Mouse (Mus musculus) embryonic facial prominence, embryonic 12.5 days (tissue): ENCODE measurements around the gene H2-K1. TPM values are rescaled to one million over a fixed set of nuclear protein-coding genes. Genes with fewer than 3 reads are reported as not detected.

Experiments
- ATAC-seq: fragments of 200-750 bp; cut with Nextera tagmentation; 2 replicates; pipeline ENCODE4 v1.8.0; 2017; ENCODE audit not compliant: insufficient number of reproducible peaks, insufficient read depth, low FRiP score, low TSS enrichment
- H3K27ac ChIP-seq: fragments of 300-500 bp; sonication (generic); 2 replicates; pipeline ENCODE4 v1.5.1; 2016; ENCODE audit warnings: mild to moderate bottlenecking
- H3K27me3 ChIP-seq: fragments of 300-500 bp; sonication (generic); 2 replicates; pipeline ENCODE4 v1.6.1; 2016; ENCODE audit warnings: mild to moderate bottlenecking, moderate library complexity
- H3K36me3 ChIP-seq: fragments of 300-500 bp; sonication (generic); 2 replicates; pipeline ENCODE4 v1.6.1; 2016; ENCODE audit warnings: mild to moderate bottlenecking
- H3K4me1 ChIP-seq: fragments of 300-500 bp; sonication (generic); 2 replicates; pipeline ENCODE4 v1.6.1; 2016
- H3K4me2 ChIP-seq: fragments of 300-500 bp; sonication (generic); replicated peaks from 2 replicates; pipeline ENCODE4 v1.6.1; 2016; ENCODE audit warnings: mild to moderate bottlenecking, moderate library complexity
- H3K4me3 ChIP-seq: fragments of 300-500 bp; sonication (generic); 2 replicates; pipeline ENCODE4 v1.5.1; 2016; ENCODE audit warnings: mild to moderate bottlenecking
- H3K9ac ChIP-seq: fragments of 300-500 bp; sonication (generic); 2 replicates; pipeline ENCODE4 v1.6.1; 2016; ENCODE audit warnings: mild to moderate bottlenecking, moderate library complexity
- H3K9me3 ChIP-seq: fragments of 300-500 bp; sonication (generic); 2 replicates; pipeline ENCODE4 v1.6.1; 2016; ENCODE audit warnings: mild to moderate bottlenecking, moderate library complexity
- WGBS: fragments of 180-500 bp; shearing (Covaris S2); methylation state at CpG from one replicate; pipeline ENCODE4 v1.1.7; 2016; 5-methylcytosine and 5-hydroxymethylcytosine counted together
- polyA plus RNA-seq: library from polyadenylated mRNA; unstranded; fragments of >200 nt; fragmentation: Nextera tagmentation; extraction: Ambion mirVana; gene quantifications from 2 replicates; pipeline ENCODE4 v1.2.1, GENCODE M21; 2016

H2-K1 gene
- polyA plus RNA-seq, 1 experiment from 2014 or later, result 8.0 TPM

- no peaks in the 10 kb centered on the region for H3K27me3 ChIP-seq
- peak overlapping the region; percentile 70 for H3K4me3 ChIP-seq
- no peaks in the 10 kb centered on the region for H3K9me3 ChIP-seq
- H3K27ac ChIP-seq, result no peak overlapping the region
- peaks cover 62% of the 10 kb centered on the region for H3K4me1 ChIP-seq
- H3K4me2 ChIP-seq, result peak overlapping the region; percentile 94
- ATAC-seq, result no peak
- WGBS, result 7% methylated on average over 7 of the region's 7 CpGs
- H3K36me3 ChIP-seq, result peaks cover 48% of the 10 kb centered on the region
- peak overlapping the region; percentile 24; the same call in 1 of the 2 replicates for H3K9ac ChIP-seq
Observed at GRCm38 (mm10) chr17:34025756-34026151, 25.6 kb upstream of the H2-K1 start.

DNA sequence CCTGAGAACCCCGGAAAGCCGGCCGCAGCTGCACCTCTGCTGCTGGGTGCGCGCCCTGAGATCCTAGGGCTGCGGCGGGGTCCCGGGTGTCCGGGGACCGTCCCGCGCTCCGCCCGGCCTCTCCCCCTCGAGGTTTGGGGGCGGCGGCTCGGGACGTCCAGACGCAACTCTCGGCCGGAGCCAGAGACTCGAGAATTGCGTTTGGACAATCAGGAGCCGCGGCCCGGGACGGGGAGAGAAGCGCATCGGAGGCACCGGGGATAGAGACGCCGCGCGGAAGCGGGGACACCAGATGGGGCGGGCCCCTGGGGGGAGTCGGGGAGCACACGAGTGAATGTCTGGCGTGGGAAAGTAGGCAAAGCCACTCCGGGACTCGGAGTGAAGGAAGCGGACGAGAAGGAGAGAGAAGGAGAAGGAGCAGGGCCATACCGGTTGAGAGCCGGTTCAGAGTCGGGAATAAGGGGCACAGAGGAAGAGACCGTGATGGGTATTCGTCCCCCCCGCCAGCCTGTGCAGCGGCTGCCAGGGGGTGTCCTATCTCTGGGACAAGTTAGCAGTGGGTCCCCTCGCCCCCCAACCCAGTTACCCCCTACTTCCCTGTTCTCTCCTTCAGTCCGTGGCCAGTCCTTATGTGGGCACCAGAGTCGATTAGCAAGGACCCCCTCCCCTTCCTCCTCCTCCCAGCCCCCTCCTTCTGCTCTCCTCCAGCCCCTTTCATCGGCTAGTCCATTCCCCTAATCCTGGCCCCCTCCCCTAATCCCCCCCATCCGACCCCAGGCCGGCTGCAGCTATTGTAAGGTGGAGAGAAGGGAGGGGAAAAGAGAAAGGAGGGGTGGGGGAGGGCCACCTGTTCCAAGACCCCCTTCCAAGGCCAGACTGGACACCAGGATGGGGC lies 25.0 kb upstream of the H2-K1 start:
- H3K4me1 ChIP-seq, result peaks cover 56% of the 10 kb centered on the region
- peak overlapping the region; percentile 94 for H3K27ac ChIP-seq
- peak overlapping the region; percentile 94 for H3K9ac ChIP-seq
- no peaks in the 10 kb centered on the region for H3K27me3 ChIP-seq
- peak overlapping the region; percentile 94 for H3K4me2 ChIP-seq
- no peak for ATAC-seq
- H3K36me3 ChIP-seq, result peaks cover 49% of the 10 kb centered on the region
- H3K9me3 ChIP-seq, result peaks cover under 1% of the 10 kb centered on the region; the same call in 1 of the 2 replicates
- WGBS, result under 1% methylated on average over 56 of the region's 57 CpGs
- peak overlapping the region; percentile 70 for H3K4me3 ChIP-seq

DNA sequence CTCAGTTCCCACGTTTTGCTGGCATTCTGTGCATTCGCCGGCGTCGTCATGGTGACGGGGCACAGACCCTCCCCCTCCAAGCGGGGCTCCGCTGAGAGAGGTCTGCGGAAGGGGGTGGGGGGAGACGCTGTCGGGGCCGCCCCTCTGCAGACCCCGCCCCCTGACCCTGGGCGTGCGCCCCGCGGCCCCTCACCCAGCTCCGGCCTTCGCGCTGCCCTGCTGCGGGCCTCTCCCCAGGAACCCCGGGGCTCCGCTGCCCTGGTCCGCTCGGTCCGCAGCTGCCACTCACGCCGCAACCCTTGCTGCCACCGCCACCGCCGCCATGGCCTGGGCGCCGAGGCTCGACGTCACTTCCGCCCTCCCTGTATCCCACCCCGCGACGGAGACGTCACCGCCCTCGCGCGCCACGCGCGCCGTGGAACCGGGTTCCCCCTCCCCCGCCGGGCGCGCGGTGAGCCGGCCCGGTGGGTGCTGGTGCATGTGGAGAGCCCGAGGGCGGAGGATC lies 24.2 kb upstream of the H2-K1 start, which contains the start of gene Ring1:
Gene Ring1 (minus strand): TSS at position 364 of the 505 bp plus-strand sequence.
- peak within 1 kb of the TSS; percentile 94 for H3K27ac ChIP-seq
- H3K4me3 ChIP-seq, result peak within 1 kb of the TSS; percentile 70
- H3K4me1 ChIP-seq, result peaks cover 48% of the 10 kb centered on the region
- peaks cover 8% of the 10 kb centered on the region for H3K9me3 ChIP-seq
- peaks cover 41% of the 10 kb centered on the region for H3K36me3 ChIP-seq
- peak; percentile 39; the same call in 1 of the 2 replicates for ATAC-seq
- 1% methylated on average over 48 of the region's 58 CpGs for WGBS
- H3K27me3 ChIP-seq, result no peaks in the 10 kb centered on the region
- peak within 1 kb of the TSS; percentile 94 for H3K4me2 ChIP-seq
- peak within 1 kb of the TSS; percentile 94 for H3K9ac ChIP-seq

DNA sequence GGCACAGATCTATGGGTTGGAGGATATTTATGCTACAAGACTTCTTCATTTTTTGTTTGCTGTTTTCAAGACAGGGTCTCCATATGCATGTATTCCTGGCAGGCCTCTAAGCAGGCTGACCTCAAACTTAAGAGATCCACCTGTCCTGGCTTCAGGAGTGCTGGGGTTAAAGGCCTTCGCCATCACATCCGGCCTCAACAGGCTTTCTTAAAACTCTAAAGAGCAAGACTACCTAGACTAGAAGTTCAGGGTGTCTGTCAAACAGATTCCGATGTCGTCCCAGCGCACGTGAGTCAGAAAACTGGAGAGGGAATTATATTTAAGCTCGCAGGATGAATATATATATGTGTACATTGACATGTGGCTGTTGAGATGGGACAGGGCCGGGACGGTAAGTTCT lies 23.5 kb upstream of the H2-K1 start:
- H3K9ac ChIP-seq, result peak overlapping the region; percentile 94
- H3K4me3 ChIP-seq, result peak overlapping the region; percentile 70
- no peaks in the 10 kb centered on the region for H3K27me3 ChIP-seq
- peaks cover 34% of the 10 kb centered on the region for H3K36me3 ChIP-seq
- peaks cover 42% of the 10 kb centered on the region for H3K4me1 ChIP-seq
- ATAC-seq, result no peak
- WGBS, result 69% methylated on average over 9 of the region's 9 CpGs
- no peak overlapping the region for H3K27ac ChIP-seq
- peak overlapping the region; percentile 94 for H3K4me2 ChIP-seq
- H3K9me3 ChIP-seq, result peaks cover 12% of the 10 kb centered on the region

DNA sequence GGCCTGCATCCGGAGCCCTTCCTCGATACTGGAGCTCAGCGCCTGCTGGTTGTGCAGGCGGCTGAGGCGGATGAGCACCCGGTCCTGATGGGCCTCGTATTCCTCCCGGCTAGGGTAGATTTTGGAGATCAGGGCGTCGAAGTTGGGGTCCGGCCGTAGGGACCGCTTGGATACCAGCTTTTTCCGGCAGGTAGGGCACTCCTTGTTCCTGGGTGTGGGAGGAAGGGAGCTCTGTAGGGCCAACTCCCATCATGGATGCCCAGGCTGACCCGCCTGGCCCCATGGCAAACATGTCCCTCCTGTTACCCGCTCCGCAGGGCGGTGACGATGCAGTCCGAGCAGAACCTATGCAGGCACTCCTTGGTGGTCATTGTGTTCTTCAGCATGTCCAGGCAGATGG lies 22.8 kb upstream of the H2-K1 start:
- H3K36me3 ChIP-seq, result peaks cover 28% of the 10 kb centered on the region
- H3K27ac ChIP-seq, result no peak overlapping the region
- no peak overlapping the region for H3K4me2 ChIP-seq
- no peak for ATAC-seq
- H3K4me3 ChIP-seq, result 0 out of 2 replicates have a peak overlapping the region, but pooled peaks have one; percentile 70
- no peaks in the 10 kb centered on the region for H3K27me3 ChIP-seq
- H3K4me1 ChIP-seq, result peaks cover 35% of the 10 kb centered on the region
- no peak overlapping the region for H3K9ac ChIP-seq
- peaks cover 12% of the 10 kb centered on the region for H3K9me3 ChIP-seq
- 93% methylated on average over 20 of the region's 20 CpGs for WGBS

- Histone ChIP-seq H3K36me3 (peaks cover 27% of the 10 kb centered on the region), H3K4me2 (no peak overlapping the region), H3K9ac (no peak overlapping the region), H3K4me3 (no peak overlapping the region), H3K27me3 (no peaks in the 10 kb centered on the region), H3K4me1 (peaks cover 31% of the 10 kb centered on the region), H3K9me3 (peaks cover 12% of the 10 kb centered on the region), H3K27ac (no peak overlapping the region)
- 94% methylated on average over 11 of the region's 14 CpGs for WGBS
- ATAC-seq, result no peak
Observed at GRCm38 (mm10) chr17:34022414-34022783, 22.3 kb upstream of the H2-K1 start.

- Histone ChIP-seq H3K4me3 (no peak overlapping the region), H3K27me3 (no peaks in the 10 kb centered on the region), H3K4me1 (peaks cover 25% of the 10 kb centered on the region), H3K9me3 (peaks cover 12% of the 10 kb centered on the region), H3K9ac (no peak overlapping the region), H3K36me3 (peaks cover 27% of the 10 kb centered on the region), H3K4me2 (no peak overlapping the region), H3K27ac (no peak overlapping the region)
- no peak for ATAC-seq
- WGBS, result 95% methylated on average over 23 of the region's 23 CpGs
Observed at GRCm38 (mm10) chr17:34021539-34022413, 21.6 kb upstream of the H2-K1 start.

DNA sequence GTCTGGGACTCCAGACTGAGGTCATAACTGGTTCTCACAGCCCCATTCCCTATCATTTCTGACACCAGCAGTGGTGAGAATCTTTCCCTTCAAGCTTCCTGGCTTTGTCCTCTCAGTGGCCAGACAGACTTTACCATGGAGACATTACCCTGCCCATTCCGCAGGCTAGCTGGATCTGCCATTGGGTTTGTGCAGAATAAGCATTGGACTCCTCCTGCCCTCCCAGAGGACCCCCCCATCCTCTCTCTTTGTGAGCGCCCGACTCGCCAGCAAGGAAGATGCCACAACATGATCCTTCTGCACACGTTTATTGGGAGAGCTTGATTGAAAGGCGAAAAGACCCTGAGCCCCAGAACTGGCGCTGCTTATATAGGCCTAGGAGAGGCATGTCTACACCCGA lies 13.3 kb upstream of the H2-K1 start:
- no peak for ATAC-seq
- Histone ChIP-seq H3K27me3 (no peaks in the 10 kb centered on the region), H3K9ac (no peak overlapping the region), H3K4me1 (no peaks in the 10 kb centered on the region), H3K36me3 (no peaks in the 10 kb centered on the region), H3K4me3 (no peak overlapping the region), H3K27ac (no peak overlapping the region), H3K4me2 (no peak overlapping the region), H3K9me3 (no peaks in the 10 kb centered on the region)
- 94% methylated on average over 8 of the region's 8 CpGs for WGBS

- no peak overlapping the region for H3K4me3 ChIP-seq
- no peaks in the 10 kb centered on the region for H3K4me1 ChIP-seq
- H3K4me2 ChIP-seq, result no peak overlapping the region
- H3K9me3 ChIP-seq, result no peaks in the 10 kb centered on the region
- no peak overlapping the region for H3K9ac ChIP-seq
- WGBS, result 57% methylated on average over 5 of the region's 5 CpGs
- H3K27ac ChIP-seq, result no peak overlapping the region
- ATAC-seq, result no peak
- 0 out of 2 replicates have a peak, but pooled peaks cover 4% of the 10 kb centered on the region for H3K27me3 ChIP-seq
- H3K36me3 ChIP-seq, result no peaks in the 10 kb centered on the region
Observed at GRCm38 (mm10) chr17:34010156-34010555, 10.0 kb upstream of the H2-K1 start.

DNA sequence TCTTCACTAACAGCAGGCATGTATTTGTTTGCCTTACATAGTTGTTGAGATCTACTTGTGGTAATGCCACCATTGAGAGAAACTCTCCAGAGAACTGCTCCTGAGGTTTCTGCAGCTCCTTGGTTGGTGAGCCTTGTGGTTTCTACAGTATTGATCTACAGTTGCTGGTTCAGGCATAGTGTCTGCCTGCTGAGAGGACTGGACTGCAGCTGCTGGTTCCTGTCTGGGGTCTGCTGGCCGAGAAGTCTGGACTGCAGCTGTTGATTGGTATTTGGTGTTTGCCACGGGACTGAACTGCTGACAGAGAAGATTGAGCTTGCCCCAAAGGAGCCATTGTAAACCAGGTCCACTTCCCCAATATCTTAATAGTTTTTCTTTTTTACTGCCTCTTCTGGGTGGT lies 6.4 kb upstream of the H2-K1 start:
- Histone ChIP-seq H3K9ac (no peak overlapping the region), H3K4me3 (no peak overlapping the region), H3K9me3 (no peaks in the 10 kb centered on the region), H3K4me1 (no peaks in the 10 kb centered on the region), H3K27ac (no peak overlapping the region), H3K27me3 (peaks cover 13% of the 10 kb centered on the region), H3K36me3 (no peaks in the 10 kb centered on the region), H3K4me2 (no peak overlapping the region)
- ATAC-seq, result no peak
- WGBS, result 49% methylated on average over 2 of the region's 2 CpGs

- Histone ChIP-seq H3K4me2 (no peak overlapping the region), H3K36me3 (no peaks in the 10 kb centered on the region), H3K9ac (no peak overlapping the region), H3K27me3 (peaks cover 44% of the 10 kb centered on the region), H3K4me1 (peaks cover 9% of the 10 kb centered on the region; the same call in 1 of the 2 replicates), H3K27ac (no peak overlapping the region), H3K9me3 (no peaks in the 10 kb centered on the region), H3K4me3 (no peak overlapping the region)
- ATAC-seq, result no peak
- WGBS, result 2% methylated on average over 5 of the region's 5 CpGs
Observed at GRCm38 (mm10) chr17:34003426-34003825, 3.3 kb upstream of the H2-K1 start.
